Mouse (Mus musculus): Measurements from ENCODE around the gene Cachd1.

Cachd1 gene

DNA sequence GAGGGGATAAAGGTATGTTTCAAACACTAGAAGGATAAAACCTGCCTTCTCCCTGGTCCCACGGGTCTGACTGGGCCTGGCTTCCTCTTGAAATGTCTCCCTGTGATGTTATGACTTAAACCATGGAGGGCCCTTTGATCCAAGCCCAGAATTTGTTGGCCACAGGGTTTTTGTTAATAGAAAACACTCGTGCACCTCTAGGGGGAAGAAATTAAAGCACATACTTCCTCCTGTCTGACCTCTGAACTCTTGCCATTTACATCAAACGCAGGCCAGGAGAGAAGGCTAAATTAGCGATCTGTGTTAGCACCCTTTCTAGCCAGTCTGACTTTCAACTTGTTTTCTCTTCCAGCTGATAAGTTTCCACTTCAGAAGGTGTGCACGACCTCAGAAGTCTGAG, 19.0 kb downstream of the Cachd1 start:
- no peak for DNase-seq

DNA sequence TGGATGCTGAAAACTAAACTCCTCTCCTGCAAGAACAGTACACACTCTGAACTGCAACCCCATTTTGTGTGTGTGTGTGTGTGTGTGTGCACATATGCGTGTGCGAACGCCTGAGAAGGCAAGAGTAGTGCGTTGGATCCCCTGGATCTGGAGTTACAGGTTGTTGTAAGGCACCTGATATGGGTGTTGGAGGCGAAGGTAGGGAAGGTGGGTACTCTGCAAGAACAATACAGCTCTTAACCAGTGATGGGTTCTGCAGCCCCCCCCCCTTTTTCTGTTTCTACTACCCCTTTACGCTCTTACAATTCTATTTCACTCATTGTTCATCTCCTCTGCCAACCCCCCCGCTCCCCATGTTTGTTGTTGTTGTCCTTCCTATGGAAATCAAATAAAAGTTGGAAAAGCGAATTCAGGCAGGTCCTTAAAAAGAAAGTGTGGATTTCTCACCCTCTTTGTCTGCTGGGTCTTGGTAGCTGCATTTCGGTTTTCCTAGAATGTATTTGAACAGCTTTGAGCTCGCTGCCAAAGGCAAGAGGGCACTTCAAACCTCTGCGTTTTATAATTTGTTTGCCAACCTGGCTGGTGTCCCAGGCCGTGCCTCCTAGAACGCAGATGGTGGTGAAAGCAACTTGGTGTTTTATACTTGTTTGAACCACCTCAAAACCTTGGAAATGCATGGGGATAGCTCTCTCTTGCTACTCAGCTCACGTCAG, 24.4 kb downstream of the Cachd1 start:
- DNase-seq, result no peak

DNA sequence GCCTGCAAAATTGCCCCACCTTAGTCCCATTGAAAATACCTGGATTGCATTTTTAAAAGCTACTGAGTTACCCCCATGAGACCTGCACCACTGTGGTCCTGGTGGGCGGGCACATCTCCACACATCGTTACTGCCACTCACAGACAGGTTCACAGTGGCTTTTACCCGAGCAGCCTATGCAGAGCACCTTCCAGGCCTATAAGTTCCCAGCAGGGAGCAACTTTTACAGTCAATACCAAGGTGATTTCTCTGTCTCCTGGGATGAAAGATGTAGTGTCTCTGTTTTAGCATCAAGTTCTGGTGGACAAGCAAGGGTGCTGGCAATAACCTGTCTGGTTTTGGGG, 24.9 kb downstream of the Cachd1 start:
- no peak for DNase-seq

DNA sequence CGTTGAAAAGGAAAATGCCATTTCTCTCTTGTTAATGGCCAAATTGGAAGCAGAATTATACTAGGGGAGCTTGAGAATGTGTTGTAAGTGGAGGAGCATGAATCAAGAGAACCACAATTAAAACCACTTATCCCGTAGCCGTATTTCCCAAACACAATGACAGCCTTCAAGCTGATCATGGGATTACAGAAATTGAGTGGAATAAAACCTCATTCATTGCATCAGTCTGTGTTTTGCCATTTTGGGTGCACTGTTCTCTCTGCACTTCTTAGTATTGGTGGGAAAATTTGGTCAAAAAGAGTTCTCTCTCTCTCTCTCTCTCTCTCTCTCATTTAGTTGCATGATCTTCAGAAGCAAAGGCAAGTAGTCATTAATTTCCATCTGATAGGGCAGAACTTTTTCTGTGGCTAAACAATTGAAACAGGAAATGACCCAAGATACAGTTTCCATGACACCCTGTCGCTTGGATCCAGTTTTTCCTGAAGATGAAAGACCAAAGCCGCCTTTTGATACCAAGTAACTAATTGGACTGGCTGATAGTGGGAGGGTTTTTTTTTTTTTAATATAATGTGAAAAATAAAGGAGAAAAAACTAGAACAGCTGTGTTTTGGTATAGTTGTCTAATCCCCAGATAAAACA, 34.7 kb downstream of the Cachd1 start:
- no peak for DNase-seq

DNA sequence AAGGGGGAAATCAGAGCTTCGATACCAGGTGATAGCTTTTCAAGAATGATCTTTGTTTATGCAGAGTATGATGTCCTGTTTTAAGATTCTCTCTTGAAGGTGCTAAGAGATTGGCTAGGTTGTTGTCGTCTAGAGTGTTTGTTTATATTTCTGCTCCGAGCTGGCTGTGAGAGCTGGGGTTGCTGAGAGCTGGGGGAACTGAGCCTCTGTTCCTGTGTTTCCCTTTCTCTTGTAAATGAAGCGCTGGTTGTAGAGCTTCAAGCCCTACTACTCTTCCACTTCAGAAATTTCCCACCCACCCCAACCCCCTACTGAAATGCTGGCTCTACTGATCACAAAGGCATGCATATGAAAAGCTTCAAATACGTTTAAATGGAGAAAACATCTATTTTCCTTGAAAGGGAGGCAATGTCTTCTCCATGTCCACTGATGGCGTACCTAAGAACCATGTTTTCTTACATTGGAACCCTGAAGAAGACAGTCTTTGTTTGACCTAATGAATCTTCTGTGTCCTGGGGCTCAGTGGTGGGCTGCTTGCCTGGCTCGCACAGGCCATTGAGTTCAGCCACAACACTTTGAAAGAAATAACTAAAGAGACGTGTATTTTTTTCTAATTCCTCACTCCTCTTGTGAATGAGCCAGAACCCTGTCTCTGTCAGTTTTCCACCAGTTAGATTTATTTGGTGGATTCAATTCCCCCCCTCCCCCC, 35.5 kb downstream of the Cachd1 start:
- no peak for DNase-seq

DNA sequence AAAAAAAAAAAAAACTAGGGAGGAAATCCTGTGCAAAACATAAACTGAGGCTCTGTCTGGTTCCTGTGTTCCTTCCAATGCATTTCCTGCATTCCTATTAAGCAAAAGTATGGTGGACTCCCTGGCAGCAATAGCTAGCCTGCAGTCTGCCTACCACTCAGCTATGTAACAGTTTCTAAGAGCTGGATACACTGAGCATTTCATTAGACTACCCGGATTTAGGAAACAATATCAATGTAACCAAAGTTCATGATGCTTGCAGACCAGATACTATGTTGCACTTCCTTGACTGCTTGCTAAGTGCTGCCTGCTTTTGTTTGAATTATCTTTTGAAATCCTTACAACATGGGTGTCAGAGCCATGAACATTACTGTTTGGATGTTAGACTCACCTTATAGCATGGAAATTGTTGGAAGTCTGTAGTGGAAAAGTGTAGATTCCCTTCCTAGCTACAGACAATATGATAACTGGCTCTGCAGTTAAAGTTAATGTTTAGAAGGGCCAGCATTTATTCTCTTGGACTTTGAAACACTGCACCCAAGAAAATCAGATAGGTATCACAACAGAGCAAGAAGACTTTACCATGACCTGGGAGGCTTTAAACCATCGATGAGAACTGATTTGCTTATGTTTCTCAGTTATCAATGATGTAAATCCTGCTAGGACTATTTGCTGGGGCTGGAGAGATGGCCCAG, 37.4 kb downstream of the Cachd1 start:
- DNase-seq, result no peak

DNA sequence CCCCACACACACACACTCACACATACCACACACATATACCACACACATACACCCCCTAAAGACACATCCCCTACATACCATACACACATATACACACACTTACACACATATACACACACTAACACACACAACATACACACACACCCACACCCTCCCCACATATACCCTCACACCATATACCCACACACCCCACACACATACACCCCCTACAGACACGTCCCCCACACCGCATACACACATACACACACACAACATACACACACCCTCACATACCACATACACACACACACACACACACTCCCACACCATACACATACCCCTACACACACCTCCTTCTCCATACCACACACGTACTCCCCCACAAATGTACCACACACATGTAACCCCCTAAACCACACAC, 42.8 kb downstream of the Cachd1 start:
- DNase-seq, result no peak

DNA sequence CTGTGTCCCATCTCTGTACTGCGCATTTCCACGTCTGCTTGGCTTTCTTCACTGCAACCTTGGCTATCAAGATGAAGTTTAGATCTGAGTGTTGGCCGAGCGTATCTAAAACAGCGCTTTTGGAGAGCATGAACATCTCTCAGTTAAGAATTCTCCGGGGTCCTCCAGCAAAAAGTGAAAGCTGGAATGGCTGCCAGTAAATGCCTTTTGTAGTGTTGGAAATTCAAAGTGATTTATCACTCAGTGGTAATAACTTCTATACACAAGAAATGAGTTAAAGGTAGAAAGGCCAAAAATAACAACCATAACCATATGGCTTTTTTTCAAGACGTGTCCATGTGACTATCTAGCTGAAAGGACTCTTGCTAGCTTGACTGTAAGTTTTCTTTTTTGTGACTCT, 46.1 kb downstream of the Cachd1 start:
- no peak for DNase-seq

DNA sequence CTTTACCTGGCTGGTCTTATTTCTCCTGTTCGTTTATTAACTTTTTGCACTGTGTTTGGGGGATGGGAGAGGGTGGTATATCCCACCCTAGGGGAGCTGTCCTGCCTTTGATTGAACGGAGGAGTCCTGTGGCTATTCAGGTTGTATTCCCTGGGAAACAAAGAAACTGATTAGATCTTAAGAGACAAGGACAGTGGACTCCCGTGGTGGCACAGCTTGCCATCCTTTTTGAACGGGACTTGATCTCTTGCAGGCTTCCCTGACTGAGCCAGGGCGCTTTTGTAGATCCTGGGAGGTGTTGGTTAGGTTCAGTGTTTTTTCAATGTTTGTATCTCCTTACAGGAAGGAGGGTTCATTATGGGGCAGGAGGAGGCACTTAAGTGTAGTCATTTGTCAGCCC, 50.9 kb downstream of the Cachd1 start:
- no peak for DNase-seq

DNA sequence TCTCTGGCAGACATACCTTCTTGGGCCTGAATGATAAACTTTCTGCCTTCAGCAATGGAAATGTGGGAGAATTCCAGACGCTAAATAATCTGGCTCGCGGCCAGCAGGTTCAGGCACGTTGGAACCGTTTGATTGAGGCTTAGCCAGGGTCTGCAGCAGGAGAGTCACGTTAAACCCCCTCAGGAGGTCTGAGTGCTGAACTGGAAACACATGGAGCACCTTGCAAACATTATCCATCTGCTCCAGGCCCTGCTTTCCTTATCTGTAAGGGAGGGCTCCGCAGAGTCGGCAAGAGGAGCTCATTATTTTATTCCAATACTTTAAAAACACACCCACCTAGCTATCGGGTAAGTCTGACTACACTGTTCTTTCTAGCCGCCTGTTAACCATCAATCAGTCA, 52.3 kb downstream of the Cachd1 start:
- DNase-seq, result no peak

DNA sequence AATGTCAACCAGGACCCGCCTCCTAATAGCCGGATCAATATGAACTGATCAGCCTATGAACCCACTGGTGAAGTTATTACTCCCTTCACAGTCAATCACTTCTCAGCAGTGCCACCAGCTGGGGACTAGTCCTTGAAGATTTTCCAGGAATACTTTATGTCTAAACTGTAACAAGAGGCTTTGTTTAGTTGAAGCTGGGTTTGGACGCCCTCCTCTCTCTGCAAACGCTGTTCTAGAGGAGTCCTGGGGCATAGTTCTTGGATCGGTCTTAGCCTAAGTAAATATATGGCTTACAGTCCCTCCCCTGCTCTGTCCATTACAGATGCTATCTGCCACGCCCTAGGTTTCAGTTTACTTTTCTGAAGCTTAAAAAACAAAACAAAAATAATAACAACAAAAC, 60.7 kb downstream of the Cachd1 start:
- no peak for DNase-seq

DNA sequence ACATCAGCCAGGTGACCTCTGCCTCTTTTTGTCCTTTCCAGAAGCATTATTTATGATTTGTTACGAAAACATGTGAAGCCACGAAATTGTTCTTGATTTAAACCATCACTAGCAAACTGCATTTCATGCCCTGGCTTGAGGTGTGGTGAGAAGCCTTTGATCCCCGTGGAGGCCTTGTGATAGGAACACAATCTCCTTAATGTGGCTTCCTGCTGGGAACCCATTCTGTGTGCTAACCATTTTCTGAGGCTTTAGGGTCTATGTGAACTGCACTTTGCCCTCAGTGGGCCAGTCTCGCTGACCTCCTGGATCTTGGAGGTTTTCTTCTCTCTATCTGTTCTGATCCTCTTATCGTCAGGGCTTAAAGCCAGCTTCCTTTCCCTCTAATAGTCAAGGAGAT, 66.2 kb downstream of the Cachd1 start:
- no peak for DNase-seq

DNA sequence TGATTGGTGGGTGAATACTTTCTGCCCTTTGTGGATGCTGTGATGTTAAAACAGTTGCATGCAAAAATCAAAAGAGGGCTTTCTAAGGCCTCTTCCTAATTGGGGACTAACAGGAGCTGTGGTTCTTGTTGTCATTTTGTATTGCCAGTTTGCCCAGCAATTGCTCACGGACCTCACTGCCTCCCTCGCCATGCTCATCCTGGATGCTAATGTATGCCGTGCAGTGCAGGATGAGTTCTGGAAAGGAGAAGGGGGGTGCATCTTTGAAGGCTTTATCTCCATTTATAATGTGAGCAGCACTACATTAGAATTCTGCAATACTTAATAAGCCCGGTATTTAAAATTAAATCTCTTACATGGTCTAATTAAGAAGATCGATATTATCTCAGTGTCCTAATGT, 66.6 kb downstream of the Cachd1 start:
- DNase-seq, result no peak

DNA sequence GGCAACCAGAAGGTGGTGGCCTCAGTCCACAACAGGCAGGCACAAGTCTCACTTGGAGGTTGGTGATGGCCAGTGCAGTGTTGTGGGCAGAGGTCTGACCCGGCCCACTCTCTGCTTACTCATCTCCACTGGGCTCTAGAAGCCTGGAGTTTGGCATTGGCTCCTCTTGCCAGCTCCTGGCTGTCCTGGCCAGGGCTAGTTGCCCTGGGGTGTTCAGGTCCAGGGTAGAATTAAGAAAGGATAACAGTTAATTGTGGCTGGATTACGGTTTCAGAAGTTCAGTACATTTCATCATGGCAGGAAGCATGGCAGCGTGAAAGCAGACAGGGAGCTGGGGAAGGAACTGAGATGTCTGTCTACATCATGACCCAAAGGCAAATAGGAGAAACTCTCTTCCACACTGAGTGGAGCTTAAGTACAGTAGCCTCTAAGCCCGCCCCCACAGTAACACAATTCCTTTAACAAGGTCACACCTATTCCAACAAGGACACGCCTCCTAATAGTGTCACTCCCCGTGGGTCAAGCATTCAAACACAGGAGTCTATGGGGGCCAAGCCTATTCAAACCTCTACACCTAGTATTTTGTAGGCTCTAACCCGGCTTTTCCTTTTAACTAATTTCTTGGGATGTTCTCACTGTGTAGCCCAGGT, 74.5 kb downstream of the Cachd1 start:
- no peak for DNase-seq

DNA sequence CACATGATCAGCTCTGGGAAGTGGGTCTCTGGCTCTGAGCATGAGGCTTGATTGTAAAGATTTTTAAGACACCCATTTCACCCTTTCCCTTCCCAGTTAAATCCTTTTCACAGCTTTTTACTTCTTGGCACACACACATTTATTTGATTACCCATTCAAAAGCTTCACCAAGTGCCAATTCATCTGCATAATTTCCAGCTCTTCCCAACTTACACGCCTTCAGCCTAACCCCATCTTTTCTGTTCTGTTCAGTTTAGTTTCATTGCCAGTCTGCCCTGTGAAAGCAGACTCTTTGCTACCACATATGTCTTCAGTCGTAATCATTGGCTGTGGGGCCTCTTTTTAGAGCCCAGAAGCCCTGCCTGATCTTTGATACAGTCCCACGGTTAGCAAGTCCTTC, 76.0 kb downstream of the Cachd1 start:
- no peak for DNase-seq

DNA sequence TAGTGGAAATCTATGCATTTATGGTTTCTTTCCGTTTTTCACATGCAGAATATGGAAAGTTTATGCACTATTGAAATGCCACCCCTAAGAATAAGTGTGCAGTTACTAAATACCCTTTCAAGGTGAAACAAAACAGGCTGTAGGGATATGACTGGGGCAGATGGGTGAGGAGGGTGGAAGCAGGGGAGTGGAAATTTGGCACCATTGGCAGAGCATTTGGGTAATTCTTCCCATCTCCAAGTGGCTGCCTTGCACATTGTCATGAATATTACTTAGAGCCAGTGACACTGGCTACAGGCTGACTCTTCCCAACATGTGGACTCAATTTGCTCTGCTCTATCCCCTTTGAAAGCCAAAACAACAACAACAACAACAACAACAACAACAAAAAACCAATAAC, 77.0 kb downstream of the Cachd1 start:
- DNase-seq, result no peak

DNA sequence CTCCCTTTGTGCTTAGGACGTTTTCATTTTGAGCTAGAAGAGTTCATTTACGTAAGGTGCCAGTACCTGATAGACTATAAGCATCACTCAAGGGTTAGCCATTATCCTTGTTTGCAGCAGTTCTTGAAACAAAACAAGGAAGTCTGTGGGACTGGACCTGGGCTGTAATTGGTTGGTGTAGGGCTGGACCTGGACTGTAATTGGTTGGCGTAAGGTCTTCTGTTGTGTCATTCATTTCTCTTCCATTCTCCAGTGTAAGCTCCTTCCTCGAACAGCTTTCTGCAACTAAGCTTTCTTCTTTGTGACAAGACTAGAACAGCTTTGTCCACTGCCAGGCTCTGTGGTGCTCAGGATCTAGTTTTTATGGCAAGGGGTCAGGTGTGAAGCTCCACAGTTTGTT, 78.9 kb downstream of the Cachd1 start:
- no peak for DNase-seq

DNA sequence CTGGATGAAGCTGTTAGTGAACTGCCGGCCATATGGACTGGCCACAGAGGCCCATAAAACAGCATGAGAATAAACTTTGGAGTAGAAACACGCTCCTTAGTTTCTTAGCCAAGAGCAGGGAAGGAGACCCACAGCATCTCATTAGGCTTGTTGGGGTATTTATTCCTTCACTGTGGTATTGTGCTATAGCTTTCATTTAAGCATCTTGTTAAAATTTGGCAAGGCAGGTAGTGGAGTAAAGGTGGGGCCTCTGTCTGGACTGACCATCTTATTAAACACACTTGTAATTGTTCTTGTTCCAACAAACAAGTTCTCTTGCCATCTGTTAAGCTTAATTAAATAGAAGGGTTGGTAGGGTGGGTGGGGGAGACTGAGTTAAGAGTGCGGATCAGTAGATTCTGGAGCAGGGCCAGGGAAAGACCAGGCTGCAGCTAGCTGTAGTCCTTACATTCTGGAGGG, 81.0 kb downstream of the Cachd1 start:
- no peak for DNase-seq

DNA sequence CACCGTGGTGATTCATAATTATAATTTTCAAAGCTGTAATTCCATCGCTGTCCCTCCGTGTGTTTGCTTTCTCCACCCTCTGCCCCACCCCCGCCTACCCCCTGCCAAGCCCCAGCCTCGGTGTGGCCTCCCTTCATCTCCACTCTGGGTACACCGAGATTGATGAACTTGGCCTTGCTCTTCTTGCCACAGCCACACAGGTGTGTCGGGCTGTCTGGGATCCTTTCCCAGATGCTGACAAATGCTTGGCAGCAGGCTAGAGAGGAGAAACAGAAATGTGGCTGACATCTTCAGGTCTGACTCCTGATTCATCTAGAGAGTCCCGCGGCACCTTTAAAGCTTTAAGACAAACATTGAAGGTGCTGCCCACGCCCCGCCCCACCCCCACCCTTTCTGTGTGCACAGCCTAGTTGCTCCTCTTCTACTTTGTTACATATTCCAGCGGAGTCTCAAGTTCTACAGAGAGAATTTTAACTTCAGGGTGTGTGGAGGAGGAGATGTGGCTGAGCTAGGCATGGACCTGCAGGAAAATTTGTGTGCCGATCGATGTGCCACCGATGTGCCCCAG, 87.5 kb downstream of the Cachd1 start:
- DNase-seq, result no peak

DNA sequence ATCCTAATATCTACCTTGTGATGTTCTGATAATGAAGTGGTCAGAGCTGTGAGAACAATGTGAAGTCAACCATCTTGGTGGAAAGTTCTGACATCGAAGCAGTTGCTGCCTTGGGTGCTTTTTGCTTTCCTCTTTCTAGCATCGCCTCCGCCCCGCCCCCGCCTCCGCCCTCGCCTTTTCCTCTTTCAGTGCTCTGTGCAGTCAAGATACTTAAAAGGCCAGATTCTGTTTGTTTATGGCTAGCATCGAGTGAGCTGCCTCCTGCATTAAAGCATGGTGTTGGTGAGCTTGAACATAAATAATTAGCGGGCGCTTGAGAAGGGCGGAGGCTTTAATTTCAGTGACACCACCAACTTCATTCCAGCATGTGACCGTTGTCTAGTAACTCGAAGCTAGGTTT, 88.9 kb downstream of the Cachd1 start:
- no peak for DNase-seq

DNA sequence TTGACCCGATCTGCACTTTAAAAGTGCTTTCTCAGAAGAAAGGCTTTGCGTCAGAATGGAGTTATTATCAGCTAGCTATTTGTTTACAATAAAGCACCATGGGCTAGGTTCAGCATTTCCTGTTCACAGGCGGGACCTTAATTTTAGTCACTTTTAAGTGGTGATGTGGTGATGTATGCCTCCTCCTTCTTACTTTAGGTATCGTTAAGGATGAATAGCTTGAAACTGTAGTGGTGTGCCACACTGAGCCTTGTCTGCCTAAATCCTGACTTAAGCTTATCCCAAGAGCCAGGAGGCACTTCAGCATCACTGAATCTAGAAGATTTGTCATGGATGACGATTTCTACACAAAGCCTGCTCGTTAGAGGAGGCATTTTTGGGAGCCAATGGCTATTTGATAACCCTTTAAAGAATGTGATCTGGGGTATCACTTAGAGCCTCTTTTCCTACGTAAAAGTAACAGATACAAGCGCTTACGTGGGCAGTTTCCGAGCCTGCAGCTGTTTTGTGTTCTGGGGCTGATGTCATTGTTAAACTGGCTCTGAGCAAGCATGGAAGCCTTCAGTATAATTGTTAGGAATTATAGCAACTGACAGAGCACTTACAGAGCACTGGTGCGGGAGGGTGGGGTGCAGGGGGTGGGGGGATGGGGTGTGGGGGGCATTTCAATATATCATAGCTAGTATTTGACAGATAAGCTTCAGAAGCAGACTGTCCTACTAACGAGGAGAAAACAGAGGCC, 89.7 kb downstream of the Cachd1 start:
- DNase-seq, result no peak

DNA sequence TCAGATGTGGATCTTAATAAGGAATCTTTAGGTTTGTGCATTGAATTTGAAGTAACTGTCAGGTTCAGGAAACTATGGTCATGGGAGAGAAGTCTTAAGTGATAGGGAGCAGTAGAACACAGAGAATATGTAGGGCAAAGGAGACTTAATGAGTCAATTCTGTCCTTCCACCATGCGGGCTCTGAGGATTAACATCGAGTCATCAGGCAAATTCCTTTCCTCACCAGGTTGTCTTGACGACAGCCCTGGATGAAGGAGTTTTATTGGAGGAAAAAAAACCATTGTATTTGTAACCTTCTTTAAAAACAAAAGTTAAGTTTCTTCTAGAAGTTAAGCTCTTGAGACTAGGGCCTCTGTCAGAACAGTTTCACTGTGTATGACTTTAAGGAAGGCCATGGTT, 100.9 kb downstream of the Cachd1 start:
- DNase-seq, result no peak

Measured in cerebellum, adult 9-10 months (tissue).